Mouse (Mus musculus): ENCODE results near the gene Adgrv1. TPM values are rescaled to one million over a fixed set of nuclear protein-coding genes. Genes with fewer than 3 reads are reported as not detected.

Gene Adgrv1
- total RNA-seq, 2 experiments from 2014 or later, result 0.42 TPM; not detected in 1

GRCm38 (mm10) chr13:81109676-81110075 is 523.3 kb downstream of the Adgrv1 start:
- intact Hi-C loops (cut with DNase I), result no loop called here
- DNase-seq, result peak in 1 of 2 experiments; percentile 13

- intact Hi-C loops (cut with DNase I), result no loop called here
- DNase-seq, result peak in 1 of 2 experiments; percentile 16
Measured at GRCm38 (mm10) chr13:81108526-81109302, 524.2 kb downstream of the Adgrv1 start.

GRCm38 (mm10) chr13:81107436-81107835 is 525.5 kb downstream of the Adgrv1 start:
- intact Hi-C loops (cut with DNase I), result no loop called here

GRCm38 (mm10) chr13:81103794-81104193 is 529.2 kb downstream of the Adgrv1 start:
- intact Hi-C loops (cut with DNase I), result no loop called here
- peak; percentile 67 to 74 for DNase-seq

More at GRCm38 (mm10) chr13:81107436-81107835, 525.5 kb downstream of the Adgrv1 start:
- DNase-seq, result no peak

GRCm38 (mm10) chr13:81096424-81096823 is 536.5 kb downstream of the Adgrv1 start:
- intact Hi-C loops (cut with DNase I), result no loop called here
- DNase-seq, result no peak

GRCm38 (mm10) chr13:81094513-81094912 is 538.4 kb downstream of the Adgrv1 start:
- peak in 1 of 2 experiments; percentile 9 for DNase-seq
- intact Hi-C loops (cut with DNase I), result loop anchor here (5.0 kb wide), 1 partner anchor 212 kb away; the partner anchor contains the start of gene Arrdc3

GRCm38 (mm10) chr13:81090051-81090836 is 542.7 kb downstream of the Adgrv1 start:
- intact Hi-C loops (cut with DNase I), result loop anchor here (5.0 kb wide), 1 partner anchor 208 kb away; the partner anchor contains the start of gene Arrdc3
- no peak for DNase-seq

- intact Hi-C loops (cut with DNase I), result no loop called here
- no peak for DNase-seq
Measured at GRCm38 (mm10) chr13:81086969-81087682, 545.8 kb downstream of the Adgrv1 start.

- intact Hi-C loops (cut with DNase I), result no loop called here
- no peak for DNase-seq
Measured at GRCm38 (mm10) chr13:81072214-81072613, 560.7 kb downstream of the Adgrv1 start.

GRCm38 (mm10) chr13:81051448-81051847 is 581.5 kb downstream of the Adgrv1 start:
- intact Hi-C loops (cut with DNase I), result no loop called here
- no peak for DNase-seq

- DNase-seq, result no peak
- intact Hi-C loops (cut with DNase I), result no loop called here
Measured at GRCm38 (mm10) chr13:81050911-81051310, 582.0 kb downstream of the Adgrv1 start.

- intact Hi-C loops (cut with DNase I), result no loop called here
- DNase-seq, result no peak
Measured at GRCm38 (mm10) chr13:81045345-81045744, 587.6 kb downstream of the Adgrv1 start.

Small RNAs within 50 kb of the gene (microRNA-seq; reads per million reads assigned to microRNA genes)
- gene Gm25241 (ENCODE audit: borderline number of aligned reads in 2 of 2), result 0 reads per million in 2 experiments

Other genes starting within 250 kb of the Adgrv1 start
- gene Lysmd3, start 24.5 kb upstream of the Adgrv1 start, total RNA-seq (2021), result 10 to 100 TPM; 11.4 to 17.3 TPM
- 1 to 10 TPM; 2.7 to 3.7 TPM for gene Polr3g, start 77.9 kb upstream of the Adgrv1 start, total RNA-seq (2021)
- 1 to 10 TPM; 2.8 to 4.9 TPM for gene Mblac2, start 78.2 kb upstream of the Adgrv1 start, total RNA-seq (2021)
- gene Cetn3, start 149.9 kb upstream of the Adgrv1 start, total RNA-seq (2021), result 10 to 100 TPM; 54.4 to 69.7 TPM